Mouse (Mus musculus) liver, adult 2 months (tissue): ENCODE measurements at regions not wholly inside any gene's neighbourhood (a gene's known extent, or its start where the extent isn't known, plus 50 kb on each side); places are given as distances from the start of the nearest gene placed in this dataset.

ENCODE experiments used
- CTCF ChIP-seq: fragments of 200-500 bp; IDR thresholded peaks from 2 replicates; pipeline ENCODE4 v1.5.1; 2011; ENCODE audit warnings: low read depth, low read length, control low read depth
- POLR2A ChIP-seq: fragments of 200-500 bp; IDR thresholded peaks from 2 replicates; pipeline ENCODE4 v1.6.1; 2011; ENCODE audit warnings: low read length, control low read depth; ENCODE audit not compliant: insufficient read depth; ENCODE audit errors: extremely low read depth

- no peak for TF ChIP-seq CTCF
- no peak for TF ChIP-seq POLR2A
These were observed 53.9 kb upstream of the Elk3 start for GRCm38 (mm10) chr10:93364881-93365280.
